Mouse (Mus musculus): ENCODE results near the gene Hexb.

- TF ChIP-seq POLR2A (IDR thresholded peaks at IDR 0.05; ENCODE audit: low read depth, low read length) (no peak), CTCF (IDR thresholded peaks at IDR 0.05; ENCODE audit: extremely low read depth, insufficient read length, insufficient replicate concordance, low read depth, low read length) (peak; percentile 82; the same call in 1 of the 2 replicates)
Measured at GRCm38 (mm10) chr13:97234785-97235417, 36.7 kb upstream of the Hexb start.

All from small intestine, adult 2 months (tissue).